Mouse (Mus musculus) heart, adult 2 months (tissue): Measurements from ENCODE around the gene Rnf150.

Experiments
- CTCF ChIP-seq: fragments of 200-600 bp; IDR thresholded peaks from 2 replicates; pipeline ENCODE4 v1.8.1; 2022; ENCODE audit warnings: antibody characterized with exemption, mild to moderate bottlenecking, moderate library complexity
- POLR2A ChIP-seq: fragments of 200-500 bp; IDR thresholded peaks from 2 replicates; pipeline ENCODE4 v1.6.1; 2011; ENCODE audit warnings: mild to moderate bottlenecking, low read depth, low read length, control low read depth; ENCODE audit not compliant: insufficient read depth

DNA sequence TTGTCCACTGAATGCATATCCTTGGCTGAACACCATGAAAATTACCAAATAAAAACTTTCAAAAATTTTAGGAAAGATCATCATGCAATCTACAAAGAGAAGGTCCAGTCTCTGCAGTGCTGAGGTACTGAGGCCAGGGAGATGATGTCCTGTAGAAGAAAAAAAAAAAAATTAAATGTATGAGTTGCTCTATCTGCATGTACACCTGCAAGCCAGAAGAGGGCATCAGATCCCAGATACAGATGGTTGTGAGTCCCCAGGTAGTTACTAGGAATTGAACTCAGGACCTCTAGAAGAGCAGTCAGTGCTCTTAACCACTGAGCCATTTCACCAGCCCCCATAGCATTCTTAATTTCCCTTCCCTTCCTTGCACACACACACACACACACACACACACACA is 224.4 kb downstream of the Rnf150 start:
- no peak for TF ChIP-seq POLR2A
- TF ChIP-seq CTCF: peak; percentile 40
